Mouse (Mus musculus): ENCODE results near the gene Nat8f1.
"Not testable (repeated sequence)": the region's sequence is repeated elsewhere in the genome, so short reads cannot be mapped to it uniquely, and the experiment has no call there.

Nat8f1 gene

GRCm38 (mm10) chr6:85866166-85866565 is 49.3 kb downstream of the Nat8f1 start:
- CTCF ChIA-PET, POLR2A ChIA-PET: not testable (repeated sequence)

GRCm38 (mm10) chr6:85864900-85865639 is 50.4 kb downstream of the Nat8f1 start:
- POLR2A ChIA-PET, result interaction anchor here in 2 of 4 experiments (0.6 to 1.0 kb wide), 4 partner anchors 17 to 1582 kb away, joined by 3 to 5 read pairs (median 4); partner anchors contain the start of gene Nat8f1 (in 1 of the 2)

GRCm38 (mm10) chr6:85863840-85864239 is 51.6 kb downstream of the Nat8f1 start:
- CTCF ChIA-PET, result interaction anchor here in 1 of 4 experiments (0.6 kb wide), 1 partner anchor 422 kb away, joined by 5 read pairs; no protein-coding TSS in a partner anchor
- POLR2A ChIA-PET, result interaction anchor here in 1 of 4 experiments (1.0 kb wide), 1 partner anchor 16 kb away, joined by 3 read pairs; no protein-coding TSS in a partner anchor

More at GRCm38 (mm10) chr6:85864900-85865639, 50.4 kb downstream of the Nat8f1 start:
- CTCF ChIA-PET, result interaction anchor here in 1 of 4 experiments (0.6 kb wide), 1 partner anchor 469 kb away, joined by 6 read pairs; no protein-coding TSS in a partner anchor

- ChIA-PET CTCF (no interaction called here), POLR2A (no interaction called here)
Measured at GRCm38 (mm10) chr6:85863136-85863535, 52.4 kb downstream of the Nat8f1 start.

- CTCF ChIA-PET, result interaction anchor here in 1 of 4 experiments (0.7 kb wide), 1 partner anchor 206 kb away, joined by 3 read pairs; no protein-coding TSS in a partner anchor
- POLR2A ChIA-PET, result no interaction called here
Measured at GRCm38 (mm10) chr6:85862565-85862964, 52.9 kb downstream of the Nat8f1 start.

GRCm38 (mm10) chr6:85861247-85861646 is 54.2 kb downstream of the Nat8f1 start:
- ChIA-PET CTCF (interaction anchor here in 1 of 4 experiments (0.6 kb wide), 1 partner anchor 1025 kb away, joined by 3 read pairs; no protein-coding TSS in a partner anchor), POLR2A (interaction anchor here in 1 of 4 experiments (0.9 to 1.0 kb wide), 2 partner anchors 11 to 12 kb away, joined by 3 read pairs; no protein-coding TSS in a partner anchor)

All from embryonic stem cell, embryonic (primary cell).